In the genomic region with DNA sequence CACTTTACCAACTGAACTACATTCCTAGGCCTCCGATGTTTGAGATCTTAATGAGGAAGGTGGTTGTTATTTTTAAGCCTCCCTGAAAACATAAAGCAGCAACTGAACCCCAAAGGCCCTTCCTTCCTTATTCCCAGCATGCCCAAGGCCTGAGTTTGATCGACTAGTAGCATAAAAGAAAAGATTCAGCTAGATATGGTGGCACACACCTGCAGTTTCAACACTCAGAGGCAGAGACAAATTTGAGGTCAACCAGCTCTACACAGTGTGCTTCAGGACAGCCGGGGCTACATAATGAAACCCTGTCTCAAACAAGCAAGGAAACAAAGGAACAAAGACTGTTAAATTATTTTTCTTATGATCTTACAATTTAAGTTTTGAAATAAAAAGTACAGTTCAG, we compare ENCODE assay signal across 24 mouse cellular contexts. TPM values are rescaled to one million over a fixed set of nuclear protein-coding genes. Genes with fewer than 3 reads are reported as not detected.
"Had no signal": no experiment of that assay in that cellular context is flagged by ENCODE, and none has a peak within 500 bp of the region (broad histone marks: within the 10 kb centered on the region; RNA-seq: fewer than 3 reads in every experiment).

No protein-coding gene starts in this region.

- H3K4me3 ChIP-seq: intestine, embryonic 15.5 days; liver, embryonic 13.5 days; midbrain, embryonic 12.5 days; midbrain, embryonic 15.5 days; neural tube, embryonic 12.5 days; neural tube, embryonic 15.5 days; stomach, embryonic 15.5 days had no signal

- H3K27me3 ChIP-seq: intestine, embryonic 15.5 days; liver, embryonic 13.5 days; midbrain, embryonic 12.5 days; midbrain, embryonic 15.5 days; neural tube, embryonic 12.5 days; neural tube, embryonic 15.5 days; stomach, embryonic 15.5 days had no signal

- H3K36me3 ChIP-seq: intestine, embryonic 15.5 days; liver, embryonic 13.5 days; midbrain, embryonic 12.5 days; neural tube, embryonic 12.5 days; neural tube, embryonic 15.5 days; stomach, embryonic 15.5 days had no signal

- DNase-seq: kidney, adult 9 months; kidney, postnatal 14 days; kidney, postnatal 4 days; liver, embryonic 13.5 days; lung, adult 2 months; retina, postnatal 1 day; right cerebral cortex, postnatal 25 days; spleen, adult 18-20 months had no signal

- H3K27ac ChIP-seq: intestine, embryonic 15.5 days; liver, embryonic 13.5 days; macrophage; midbrain, embryonic 12.5 days; midbrain, embryonic 15.5 days; neural tube, embryonic 12.5 days; neural tube, embryonic 15.5 days; stomach, embryonic 15.5 days had no signal

RNA-seq across cellular contexts. Expression of a gene that starts 23.5 kb away (rescaled TPM):
- total RNA-seq: layer of hippocampus, adult 18-20 months; layer of hippocampus, postnatal 14 days; left cerebral cortex, postnatal 25 days; liver, adult 2 months; megakaryocyte, adult 5-6 weeks had no signal
- polyA plus RNA-seq: intestine, embryonic 15.5 days; kidney, embryonic 16.5 days; limb, embryonic 11.5 days; liver, adult 2 months; liver, embryonic 13.5 days; liver, embryonic 16.5 days; lung, adult 2 months; lung, embryonic 16.5 days; macrophage; midbrain, embryonic 12.5 days; midbrain, embryonic 15.5 days; neural tube, embryonic 12.5 days; neural tube, embryonic 15.5 days had no signal

RNA-seq across cellular contexts. Expression of a gene that starts 24.1 kb away (rescaled TPM):
- total RNA-seq: liver, adult 2 months had no signal
- polyA plus RNA-seq: liver, adult 2 months; liver, embryonic 16.5 days; macrophage had no signal
